Mouse (Mus musculus): Measurements from ENCODE around the gene Sfmbt1. TPM values are rescaled to one million over a fixed set of nuclear protein-coding genes. Genes with fewer than 3 reads are reported as not detected.
"Not testable (repeated sequence)": the region's sequence is repeated elsewhere in the genome, so short reads cannot be mapped to it uniquely, and the experiment has no call there.

The Sfmbt1 gene
- total RNA-seq, 2 experiments from 2014 or later = 22.8 to 25.2 TPM

GRCm38 (mm10) chr14:30716051-30716952 lies 1.7 kb downstream of the Sfmbt1 start:
- DNase-seq (ENCODE audit: low spot score in 2 of 2) = peak; percentile 72 to 74

- DNase-seq (ENCODE audit: low spot score in 2 of 2) = no peak
These were observed 2.3 kb downstream of the Sfmbt1 start for GRCm38 (mm10) chr14:30716953-30717285.

- DNase-seq (ENCODE audit: low spot score in 2 of 2) = not testable (repeated sequence)
These were observed 4.0 kb downstream of the Sfmbt1 start for GRCm38 (mm10) chr14:30718696-30719095.

GRCm38 (mm10) chr14:30719514-30719913 lies 4.9 kb downstream of the Sfmbt1 start:
- DNase-seq (ENCODE audit: low spot score in 2 of 2) = no peak

GRCm38 (mm10) chr14:30721850-30722249 lies 7.2 kb downstream of the Sfmbt1 start:
- no peak for DNase-seq (ENCODE audit: low spot score in 2 of 2)

- no peak for DNase-seq (ENCODE audit: low spot score in 2 of 2)
These were observed 7.8 kb downstream of the Sfmbt1 start for GRCm38 (mm10) chr14:30722406-30722805.

GRCm38 (mm10) chr14:30731896-30732295 lies 17.2 kb downstream of the Sfmbt1 start:
- no peak for DNase-seq (ENCODE audit: low spot score in 2 of 2)

- DNase-seq (ENCODE audit: low spot score in 2 of 2) = no peak
These were observed 20.0 kb downstream of the Sfmbt1 start for GRCm38 (mm10) chr14:30734665-30735064.

- DNase-seq (ENCODE audit: low spot score in 2 of 2) = no peak
These were observed 21.2 kb downstream of the Sfmbt1 start for GRCm38 (mm10) chr14:30735810-30736209.

- no peak for DNase-seq (ENCODE audit: low spot score in 2 of 2)
These were observed 21.8 kb downstream of the Sfmbt1 start for GRCm38 (mm10) chr14:30736413-30736812.

GRCm38 (mm10) chr14:30743891-30744290 lies 29.2 kb downstream of the Sfmbt1 start:
- DNase-seq (ENCODE audit: low spot score in 2 of 2) = no peak

GRCm38 (mm10) chr14:30746160-30746559 lies 31.5 kb downstream of the Sfmbt1 start:
- no peak for DNase-seq (ENCODE audit: low spot score in 2 of 2)

- DNase-seq (ENCODE audit: low spot score in 2 of 2) = no peak
These were observed 42.6 kb downstream of the Sfmbt1 start for GRCm38 (mm10) chr14:30757239-30757638.

- no peak for DNase-seq (ENCODE audit: low spot score in 2 of 2)
These were observed 46.6 kb downstream of the Sfmbt1 start for GRCm38 (mm10) chr14:30761211-30761610.

- no peak for DNase-seq (ENCODE audit: low spot score in 2 of 2)
These were observed 47.7 kb downstream of the Sfmbt1 start for GRCm38 (mm10) chr14:30762131-30762903.

- no peak for DNase-seq (ENCODE audit: low spot score in 2 of 2)
These were observed 48.4 kb downstream of the Sfmbt1 start for GRCm38 (mm10) chr14:30762904-30763568.

GRCm38 (mm10) chr14:30784614-30785013 lies 70.0 kb downstream of the Sfmbt1 start:
- DNase-seq (ENCODE audit: low spot score in 2 of 2) = no peak

- no peak for DNase-seq (ENCODE audit: low spot score in 2 of 2)
These were observed 74.8 kb downstream of the Sfmbt1 start for GRCm38 (mm10) chr14:30789471-30789870.

GRCm38 (mm10) chr14:30792871-30793270 lies 78.2 kb downstream of the Sfmbt1 start:
- no peak for DNase-seq (ENCODE audit: low spot score in 2 of 2)

GRCm38 (mm10) chr14:30801756-30802155 lies 87.1 kb downstream of the Sfmbt1 start:
- DNase-seq (ENCODE audit: low spot score in 2 of 2) = no peak

- DNase-seq (ENCODE audit: low spot score in 2 of 2) = no peak
These were observed 106.5 kb downstream of the Sfmbt1 start for GRCm38 (mm10) chr14:30821136-30821535.
